Mouse (Mus musculus) heart, postnatal 10 days (tissue): ENCODE data around the gene Vmn2r89. TPM values are rescaled to one million over a fixed set of nuclear protein-coding genes. Genes with fewer than 3 reads are reported as not detected.

Experiments used
- total RNA-seq, 2 experiments: library from RNA; stranded (reverse); gene quantifications; 2 replicates each; pipeline ENCODE4 v1.2.3; 2021

Vmn2r89 gene
- total RNA-seq, 2 experiments from 2014 or later = not detected

Other genes with a start within 250 kb of the Vmn2r89 start
- gene Ear14, start 248.5 kb upstream of the Vmn2r89 start, total RNA-seq = not detected
- gene Rnase2a, start 195.7 kb upstream of the Vmn2r89 start, total RNA-seq = not detected
- gene Gm7247, start 90.1 kb upstream of the Vmn2r89 start, total RNA-seq = not detected
- gene Vmn2r88, start 41.0 kb upstream of the Vmn2r89 start, total RNA-seq = not detected
- gene Gm5622, start 100.9 kb downstream of the Vmn2r89 start, total RNA-seq = not detected
- not detected for gene Gm17175, start 122.2 kb downstream of the Vmn2r89 start, total RNA-seq
- not detected for gene Gm17174, start 140.3 kb downstream of the Vmn2r89 start, total RNA-seq
- gene Gm17078, start 159.5 kb downstream of the Vmn2r89 start, total RNA-seq = not detected
- gene Gm4181, start 183.8 kb downstream of the Vmn2r89 start, total RNA-seq = not detected
- not detected for gene Gm17079, start 243.6 kb downstream of the Vmn2r89 start, total RNA-seq